ENCODE assay signal across 25 mouse cellular contexts in the genomic region with DNA sequence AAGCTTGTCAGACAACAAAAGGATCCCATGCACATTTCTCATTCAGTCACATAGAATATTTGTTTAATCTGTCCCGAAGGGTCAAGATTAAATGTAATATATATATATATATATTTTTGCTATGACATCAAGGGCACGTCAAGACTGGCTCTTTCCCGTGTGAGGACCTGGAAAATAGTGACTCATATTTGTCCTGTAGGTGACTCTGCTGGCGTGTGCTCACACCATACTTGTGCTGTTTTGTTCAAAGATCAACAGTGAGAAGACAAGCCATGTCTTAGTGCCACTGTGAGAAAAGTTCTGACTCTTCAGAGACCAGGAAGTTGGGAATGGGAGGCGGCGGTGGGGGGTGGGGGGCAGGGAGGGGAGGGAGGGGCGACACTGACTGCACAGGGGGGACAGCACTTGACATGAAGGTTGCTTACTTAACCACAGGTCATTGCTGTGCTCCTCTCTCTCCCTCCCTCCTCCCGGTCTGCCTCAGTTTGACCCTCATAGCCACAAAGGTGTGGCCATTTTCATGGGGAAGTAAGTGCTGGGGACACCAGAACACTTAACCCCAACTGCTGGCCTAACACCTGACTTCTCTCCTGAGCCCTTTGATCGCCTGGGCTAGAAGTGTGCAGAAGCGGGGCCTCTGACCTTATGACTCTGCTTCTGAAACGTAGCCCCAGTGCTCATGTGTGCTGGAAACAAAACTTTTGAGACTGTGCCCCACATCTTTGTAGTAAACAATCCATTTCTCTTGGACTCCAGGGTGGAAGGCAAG. TPM values are rescaled to one million over a fixed set of nuclear protein-coding genes. Genes with fewer than 3 reads are reported as not detected.
DNase-seq lines count a peak whose midpoint lies in the region; ATAC-seq and TF ChIP-seq lines count a peak whose summit lies in the region.
"Had no signal": no experiment of that assay in that cellular context is flagged by ENCODE, and none has a peak within 500 bp of the region (broad histone marks: within the 10 kb centered on the region; RNA-seq: fewer than 3 reads in every experiment).

No protein-coding gene starts in this region.

- H3K4me2 ChIP-seq in forebrain, embryonic 12.5 days: no peak overlapping the region
- no peak overlapping the region for H3K4me2 ChIP-seq in intestine, embryonic 16.5 days (ENCODE audit: low read depth, low read length)
- H3K4me2 ChIP-seq in stomach, embryonic 15.5 days: no peak overlapping the region
- H3K4me2 ChIP-seq: embryonic facial prominence, embryonic 13.5 days; hindbrain, embryonic 14.5 days; limb, embryonic 15.5 days; lung, embryonic 15.5 days had no signal

- DNase-seq in forebrain, embryonic 10.5 days (ENCODE audit: extremely low spot score, low spot score): no peak
- DNase-seq in lung, postnatal 36 days: no peak
- no peak for DNase-seq in heart, adult 9 months (ENCODE audit: low spot score in 2 of 2)
- no peak for DNase-seq in thymus, adult 2 months
- DNase-seq: adrenal gland, postnatal 25 days; cerebellum, adult 8-10 months; cerebellum, postnatal 36 days; embryo, embryonic 11 days; gastrocnemius, postnatal 10 days; heart, adult 18-20 months; heart, postnatal 36 days; lung, postnatal 4 days; right cerebral cortex, postnatal 14 days; thymus, adult 18-20 months had no signal

- TF ChIP-seq POLR2A in ES-Bruce4 (IDR thresholded peaks at IDR 0.05; ENCODE audit: insufficient read depth, low read length): no peak
- TF ChIP-seq POLR2A in thymus, adult 2 months (IDR thresholded peaks at IDR 0.05; ENCODE audit: control insufficient read depth, extremely low read depth, insufficient read depth, low read length, poor library complexity): no peak

- H3K9me3 ChIP-seq in forebrain, embryonic 10.5 days: no peaks in the 10 kb centered on the region
- H3K9me3 ChIP-seq in forebrain, embryonic 12.5 days: no peaks in the 10 kb centered on the region
- no peaks in the 10 kb centered on the region for H3K9me3 ChIP-seq in ES-Bruce4 (replicated peaks; ENCODE audit: control insufficient read depth, insufficient read depth, low read length, poor library complexity, severe bottlenecking)
- H3K9me3 ChIP-seq in intestine, embryonic 16.5 days (ENCODE audit: control insufficient read depth, low read length): no peaks in the 10 kb centered on the region
- H3K9me3 ChIP-seq in stomach, embryonic 15.5 days: no peaks in the 10 kb centered on the region
- H3K9me3 ChIP-seq: embryonic facial prominence, embryonic 13.5 days; limb, embryonic 15.5 days; lung, embryonic 15.5 days had no signal

- H3K4me3 ChIP-seq in forebrain, embryonic 10.5 days: no peak overlapping the region
- no peak overlapping the region for H3K4me3 ChIP-seq in forebrain, embryonic 12.5 days (replicated peaks)
- peak overlapping the region; percentile 15; the same call in 1 of the 2 replicates for H3K4me3 ChIP-seq in ES-Bruce4 (ENCODE audit: low read depth, low read length)
- H3K4me3 ChIP-seq in intestine, embryonic 16.5 days (ENCODE audit: low read length): no peak overlapping the region
- no peak overlapping the region for H3K4me3 ChIP-seq in stomach, embryonic 15.5 days (replicated peaks)
- no peak overlapping the region for H3K4me3 ChIP-seq in thymus, adult 2 months (ENCODE audit: control insufficient read depth, insufficient read depth, low read length)
- H3K4me3 ChIP-seq: embryonic facial prominence, embryonic 13.5 days; erythroblast, embryonic 14.5 days; limb, embryonic 15.5 days; lung, embryonic 15.5 days had no signal

- no peak overlapping the region for H3K9ac ChIP-seq in forebrain, embryonic 12.5 days
- peak overlapping the region; percentile 19; the same call in 1 of the 2 replicates for H3K9ac ChIP-seq in ES-Bruce4 (ENCODE audit: low read depth, poor library complexity, severe bottlenecking)
- H3K9ac ChIP-seq in intestine, embryonic 16.5 days (ENCODE audit: low read depth, low read length): no peak overlapping the region
- no peak overlapping the region for H3K9ac ChIP-seq in stomach, embryonic 15.5 days
- H3K9ac ChIP-seq: embryonic facial prominence, embryonic 13.5 days; hindbrain, embryonic 14.5 days; limb, embryonic 15.5 days; liver, embryonic 14.5 days; lung, embryonic 15.5 days had no signal

- peaks cover 32% of the 10 kb centered on the region for H3K27me3 ChIP-seq in forebrain, embryonic 10.5 days (ENCODE audit: poor library complexity, severe bottlenecking)
- peaks cover 36% of the 10 kb centered on the region for H3K27me3 ChIP-seq in forebrain, embryonic 12.5 days
- H3K27me3 ChIP-seq in ES-Bruce4 (ENCODE audit: control insufficient read depth, insufficient read depth, low read length, poor library complexity, severe bottlenecking): no peaks in the 10 kb centered on the region
- H3K27me3 ChIP-seq in intestine, embryonic 16.5 days (replicated peaks; ENCODE audit: control insufficient read depth, insufficient read depth, low read length): no peaks in the 10 kb centered on the region
- no peaks in the 10 kb centered on the region for H3K27me3 ChIP-seq in stomach, embryonic 15.5 days (replicated peaks)
- H3K27me3 ChIP-seq in thymus, adult 2 months (ENCODE audit: control insufficient read depth, insufficient read depth, low read length): no peaks in the 10 kb centered on the region
- H3K27me3 ChIP-seq: embryonic facial prominence, embryonic 13.5 days; lung, embryonic 15.5 days had no signal

- 16% methylated on average over 11 of the region's 11 CpGs for WGBS in forebrain, embryonic 10.5 days
- WGBS in forebrain, embryonic 12.5 days: 19% methylated on average over 10 of the region's 11 CpGs
- WGBS in intestine, embryonic 16.5 days: 35% methylated on average over 10 of the region's 11 CpGs
- 31% methylated on average over 9 of the region's 11 CpGs for WGBS in stomach, embryonic 15.5 days
- WGBS in thymus, adult 2 months: 25% methylated on average over 11 of the region's 11 CpGs

- peak; percentile 88; the same call in 1 of the 2 replicates for TF ChIP-seq EP300 in ES-Bruce4 (IDR thresholded peaks at IDR 0.05; ENCODE audit: insufficient read depth, low read depth, low read length)

- H3K27ac ChIP-seq in forebrain, embryonic 10.5 days: 0 out of 2 replicates have a peak overlapping the region, but pooled peaks have one; percentile 16
- no peak overlapping the region for H3K27ac ChIP-seq in forebrain, embryonic 12.5 days
- H3K27ac ChIP-seq in ES-Bruce4 (ENCODE audit: insufficient read depth, low read length): peak overlapping the region; percentile 98
- H3K27ac ChIP-seq in intestine, embryonic 16.5 days (ENCODE audit: low read length): no peak overlapping the region
- peak overlapping the region; percentile 44 for H3K27ac ChIP-seq in stomach, embryonic 15.5 days
- H3K27ac ChIP-seq in thymus, adult 2 months (ENCODE audit: control insufficient read depth, insufficient read depth, low read length): no peak overlapping the region
- H3K27ac ChIP-seq: embryonic facial prominence, embryonic 13.5 days; hindbrain, embryonic 14.5 days; limb, embryonic 15.5 days; liver, embryonic 14.5 days had no signal

- no peak for TF ChIP-seq CTCF in ES-Bruce4 (IDR thresholded peaks at IDR 0.05; ENCODE audit: low read depth, low read length)
- no peak for TF ChIP-seq CTCF in thymus, adult 2 months (IDR thresholded peaks at IDR 0.05; ENCODE audit: borderline replicate concordance, control insufficient read depth, extremely low read depth, insufficient read depth, low read length, poor library complexity)

- H3K4me1 ChIP-seq in forebrain, embryonic 10.5 days: peaks cover 21% of the 10 kb centered on the region
- peaks cover 11% of the 10 kb centered on the region for H3K4me1 ChIP-seq in forebrain, embryonic 12.5 days
- H3K4me1 ChIP-seq in ES-Bruce4 (ENCODE audit: control insufficient read depth, insufficient read depth, low read length): peaks cover 18% of the 10 kb centered on the region
- 0 out of 2 replicates have a peak, but pooled peaks cover 9% of the 10 kb centered on the region for H3K4me1 ChIP-seq in intestine, embryonic 16.5 days (ENCODE audit: control insufficient read depth, insufficient read depth, low read length)
- 0 out of 2 replicates have a peak, but pooled peaks cover 7% of the 10 kb centered on the region for H3K4me1 ChIP-seq in stomach, embryonic 15.5 days
- H3K4me1 ChIP-seq in thymus, adult 2 months (replicated peaks; ENCODE audit: control insufficient read depth, insufficient read depth, low read length): peaks cover 16% of the 10 kb centered on the region

- no peaks in the 10 kb centered on the region for H3K36me3 ChIP-seq in forebrain, embryonic 10.5 days (replicated peaks)
- H3K36me3 ChIP-seq in forebrain, embryonic 12.5 days (replicated peaks): no peaks in the 10 kb centered on the region
- H3K36me3 ChIP-seq in ES-Bruce4 (ENCODE audit: control insufficient read depth, insufficient read depth, low read length, poor library complexity, severe bottlenecking): no peaks in the 10 kb centered on the region
- H3K36me3 ChIP-seq in intestine, embryonic 16.5 days (ENCODE audit: control insufficient read depth, insufficient read depth, low read length): no peaks in the 10 kb centered on the region
- no peaks in the 10 kb centered on the region for H3K36me3 ChIP-seq in stomach, embryonic 15.5 days
- no peaks in the 10 kb centered on the region for H3K36me3 ChIP-seq in thymus, adult 2 months (ENCODE audit: control insufficient read depth, insufficient read depth, low read length)
- H3K36me3 ChIP-seq: embryonic facial prominence, embryonic 13.5 days; limb, embryonic 15.5 days; lung, embryonic 15.5 days had no signal

- ATAC-seq in forebrain, embryonic 12.5 days (ENCODE audit: low FRiP score): no peak
- ATAC-seq in intestine, embryonic 16.5 days: peak; percentile 73
- ATAC-seq in stomach, embryonic 15.5 days (ENCODE audit: insufficient read depth, low FRiP score, low read depth): no peak
- ATAC-seq: forebrain, embryonic 14.5 days had no signal

RNA-seq across cellular contexts. Expression of a gene that starts 6.4 kb away (rescaled TPM):
- polyA plus RNA-seq in forebrain, embryonic 10.5 days (2016; fragmentation: Nextera tagmentation; extraction: Ambion mirVana): 554 and 558 TPM in 2 replicates
- 651 and 663 TPM in 2 replicates for polyA plus RNA-seq in forebrain, embryonic 12.5 days (2016; fragmentation: Nextera tagmentation; extraction: Ambion mirVana)
- 222 and 240 TPM in 2 replicates for polyA plus RNA-seq in ES-Bruce4 (2011; ENCODE audit: insufficient read depth, insufficient read length, low read depth, missing spikeins)
- 235 and 246 TPM in 2 replicates for polyA plus RNA-seq in intestine, embryonic 16.5 days (2015; fragmentation: Nextera tagmentation; extraction: Ambion mirVana)
- polyA plus RNA-seq in stomach, embryonic 15.5 days (2015; fragmentation: Nextera tagmentation; extraction: Ambion mirVana): 311 and 348 TPM in 2 replicates
- polyA plus RNA-seq in thymus, adult 2 months (2012; rRNA removed): 316 and 458 TPM in 2 replicates

RNA-seq across cellular contexts. Expression of a gene that starts 36.1 kb away (rescaled TPM):
- polyA plus RNA-seq in forebrain, embryonic 10.5 days (2016; fragmentation: Nextera tagmentation; extraction: Ambion mirVana): 0.97 and 1.2 TPM in 2 replicates
- polyA plus RNA-seq in forebrain, embryonic 12.5 days (2016; fragmentation: Nextera tagmentation; extraction: Ambion mirVana): 0.64 and 0.77 TPM in 2 replicates
- 0.18 TPM in 1 of 2 replicates, not detected in the other for polyA plus RNA-seq in ES-Bruce4 (2011; ENCODE audit: insufficient read depth, insufficient read length, low read depth, missing spikeins)
- polyA plus RNA-seq in intestine, embryonic 16.5 days (2015; fragmentation: Nextera tagmentation; extraction: Ambion mirVana): 4.8 and 4.9 TPM in 2 replicates
- polyA plus RNA-seq in stomach, embryonic 15.5 days (2015; fragmentation: Nextera tagmentation; extraction: Ambion mirVana): 4.0 and 5.0 TPM in 2 replicates
- 8.3 and 9.4 TPM in 2 replicates for polyA plus RNA-seq in thymus, adult 2 months (2012; rRNA removed)

Comparison
In these comparisons a context has a peak if more than half of its experiments do, and no peak if none do; other contexts are left out.
1. H3K27ac ChIP-seq: peak in forebrain, embryonic 10.5 days (single experiment), ES-Bruce4 (single experiment) and stomach, embryonic 15.5 days (single experiment); none in forebrain, embryonic 12.5 days (single experiment), intestine, embryonic 16.5 days (single experiment) and thymus, adult 2 months (single experiment).